Mouse (Mus musculus) spleen, adult 2 months (tissue): ENCODE results near the gene Chst12.

Source experiments
- CTCF ChIP-seq: fragments of 200-500 bp; IDR thresholded peaks from 2 replicates; pipeline ENCODE4 v1.5.1; 2011; ENCODE audit warnings: mild to moderate bottlenecking, inconsistent platforms; ENCODE audit not compliant: insufficient read depth, insufficient read length, insufficient replicate concordance; ENCODE audit errors: extremely low read depth
- POLR2A ChIP-seq: fragments of 200-500 bp; IDR thresholded peaks from 2 replicates; pipeline ENCODE4 v1.6.1; 2011; ENCODE audit warnings: low read depth, low read length, inconsistent platforms

DNA sequence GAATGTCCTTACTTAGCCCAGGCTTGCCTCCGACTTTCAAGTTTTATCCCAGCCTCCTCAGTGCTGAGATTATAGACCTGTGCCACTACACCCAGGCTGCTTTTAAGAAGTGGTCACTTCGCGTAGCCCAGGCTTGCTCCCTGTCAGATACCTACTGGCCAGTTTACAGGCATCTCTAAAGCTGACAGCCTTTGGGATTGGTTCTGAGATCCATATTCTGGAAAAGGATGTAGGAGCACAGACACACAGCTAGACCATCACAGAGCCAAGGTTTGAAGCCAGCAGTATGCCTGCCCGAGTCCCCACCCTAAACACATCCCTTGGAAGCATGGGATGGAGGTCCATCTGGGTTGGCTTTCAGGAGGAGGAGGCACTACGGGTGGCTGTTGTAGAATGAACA lies 62.4 kb downstream of the Chst12 start:
- TF ChIP-seq CTCF (no peak), POLR2A (no peak)
